Mouse (Mus musculus): Measurements from ENCODE around the gene Soat2.

GRCm38 (mm10) chr15:102165468-102166100 lies 15.3 kb downstream of the Soat2 start:
- TF ChIP-seq CTCF (conservative IDR thresholded peaks at IDR 0.05; ENCODE audit: low read length) (no peak), NANOG (IDR thresholded peaks at IDR 0.05; ENCODE audit: borderline replicate concordance, low read length) (no peak)
